Mouse (Mus musculus) C2C12 (cell line): Measurements from ENCODE around the gene Lrmda.

Experiments used
- CTCF ChIP-seq: IDR thresholded peaks from one replicate; pipeline ENCODE4 v1.5.1; 2011; ENCODE audit not compliant: control insufficient read depth, insufficient read depth, insufficient read length
- MAX ChIP-seq: IDR thresholded peaks from one replicate; pipeline ENCODE4 v1.6.1; 2011; ENCODE audit warnings: mild to moderate bottlenecking, control low read depth
- MYOG ChIP-seq: IDR thresholded peaks from one replicate; pipeline ENCODE4 v1.6.1; 2011; ENCODE audit not compliant: control insufficient read depth, insufficient read length; ENCODE audit errors: extremely low read depth
- USF1 ChIP-seq: IDR thresholded peaks from one replicate; pipeline ENCODE4 v1.6.1; 2011; ENCODE audit warnings: low read depth, mild to moderate bottlenecking, control low read depth, moderate library complexity

DNA sequence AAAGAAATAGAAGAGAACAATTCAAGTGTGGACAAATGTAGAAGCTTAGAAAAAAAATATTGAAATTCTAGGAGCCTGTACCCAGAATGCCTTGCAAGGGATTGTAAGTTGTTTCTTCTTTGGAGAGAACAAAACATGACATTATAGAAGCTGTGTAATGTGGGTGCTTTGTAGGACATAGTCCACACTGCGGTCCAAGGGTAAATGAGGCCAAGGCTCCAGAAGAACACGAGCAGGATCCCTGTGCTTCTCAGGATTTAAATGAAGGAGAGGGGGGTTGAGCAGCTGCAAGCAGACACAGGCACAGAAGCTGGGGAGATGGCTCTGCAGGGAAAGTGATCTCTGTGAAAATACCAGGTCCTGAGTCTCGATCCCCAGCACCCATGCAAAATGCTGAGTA lies 643.0 kb downstream of the Lrmda start:
- TF ChIP-seq CTCF (no peak), MYOG (no peak), MAX (no peak), USF1 (no peak)
